Mouse (Mus musculus) layer of hippocampus, adult 9-10 months (tissue): Measurements from ENCODE around the gene Gm20388.
A peak's percentile ranks its signal among the peaks of the same experiment; 100 is the strongest.

Source experiments
- DNase-seq: peaks from one replicate; pipeline ENCODE4 v3.0.0; 2022; ENCODE audit warnings: low spot score

The Gm20388 gene

DNA sequence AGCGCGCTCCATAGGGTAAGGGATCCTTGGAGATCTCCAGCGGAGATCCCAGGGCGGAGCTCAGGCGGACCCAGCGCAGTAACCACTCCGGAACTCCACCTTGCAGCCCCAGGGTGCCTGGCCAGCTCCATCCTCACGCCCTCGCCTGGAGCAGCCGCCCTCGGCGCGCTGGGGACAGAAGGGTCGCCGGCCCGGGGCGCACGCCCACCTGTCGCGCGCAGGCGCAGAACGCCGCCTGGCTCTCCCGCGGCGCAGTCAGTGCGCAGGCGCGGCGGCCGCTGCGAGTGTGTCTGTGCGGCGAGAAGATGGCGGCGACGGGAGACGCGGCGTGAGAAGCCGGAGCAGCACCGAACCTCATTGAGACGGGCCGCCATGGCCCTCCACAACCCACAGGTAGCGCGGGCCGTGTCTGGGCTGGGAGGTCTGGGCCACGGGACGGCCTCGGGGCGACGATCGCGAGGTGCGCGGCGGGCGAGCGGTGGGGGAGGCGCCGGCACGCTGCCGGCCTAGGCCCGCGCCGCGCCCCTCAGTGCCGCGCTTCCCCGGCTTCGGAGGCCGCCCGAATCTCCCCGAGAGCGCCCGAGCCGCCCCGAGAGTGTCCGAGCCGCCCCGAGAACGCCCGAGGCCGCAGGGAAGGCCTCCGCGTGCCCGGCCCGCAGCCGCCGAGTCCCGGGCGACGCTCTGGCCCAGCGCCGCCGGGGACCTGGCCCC lies at the start of gene Gm20388:
Gene Gm20388 (plus strand): TSS at position 295 of the 711 bp plus-strand sequence.
- DNase-seq = peak; percentile 75

DNA sequence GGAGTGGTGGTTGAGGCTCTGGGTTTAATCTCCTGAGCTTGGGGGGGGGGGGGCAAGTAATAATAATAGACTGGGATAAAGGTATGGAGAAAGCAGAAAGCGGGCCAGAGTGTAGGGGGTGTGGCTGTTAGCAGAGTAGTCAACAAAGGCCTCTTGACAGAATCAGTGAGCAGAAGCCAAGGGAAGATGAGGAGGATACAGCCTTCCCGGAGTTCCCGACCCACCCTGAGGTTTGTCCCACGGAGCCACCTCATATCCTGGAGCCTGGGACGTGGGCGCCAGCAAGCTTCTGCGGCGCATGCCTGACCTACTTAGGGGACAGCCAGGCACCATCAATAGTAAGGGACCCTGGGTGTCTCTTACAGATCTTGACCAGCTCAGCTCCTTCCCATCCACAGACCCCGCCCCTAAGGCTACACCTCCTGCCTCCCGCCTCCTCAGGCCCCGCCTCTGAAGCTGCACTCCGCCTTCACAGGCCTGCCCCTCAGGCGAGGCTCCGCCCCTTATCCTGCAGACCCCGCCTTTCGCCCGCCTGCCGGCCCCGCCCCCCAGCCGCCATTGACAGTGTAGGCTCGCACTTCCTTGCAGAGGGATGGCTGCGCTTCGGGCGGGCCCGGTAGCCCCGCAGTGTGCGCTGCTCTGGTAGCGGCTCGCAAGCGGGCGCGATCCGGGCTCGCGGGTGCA lies 48.8 kb upstream of the Gm20388 start, which contains the start of gene Klhl36:
Gene Klhl36 (plus strand): TSS at position 561 of the 684 bp plus-strand sequence.
- DNase-seq = peak; percentile 91

DNA sequence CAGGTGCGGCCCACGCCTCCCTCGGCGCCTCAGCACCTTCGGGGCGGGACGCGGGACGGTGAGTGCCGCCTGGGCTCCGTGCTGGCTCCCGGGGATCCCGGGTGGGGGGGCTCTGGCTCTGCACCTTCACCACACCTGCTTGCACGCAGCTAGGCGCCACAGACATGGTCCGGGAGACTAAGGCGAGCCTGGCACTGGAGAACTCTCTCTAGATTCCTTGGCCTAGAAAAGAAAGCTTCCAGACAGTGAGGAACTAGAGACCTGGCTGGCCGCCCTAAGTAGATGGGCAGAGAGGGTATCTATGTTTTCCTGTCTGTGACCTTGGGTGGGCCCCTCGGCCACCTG lies 48.3 kb upstream of the Gm20388 start:
- no peak for DNase-seq

- DNase-seq = no peak
Measured at GRCm38 (mm10) chr8:119862749-119863148, 47.9 kb upstream of the Gm20388 start.

DNA sequence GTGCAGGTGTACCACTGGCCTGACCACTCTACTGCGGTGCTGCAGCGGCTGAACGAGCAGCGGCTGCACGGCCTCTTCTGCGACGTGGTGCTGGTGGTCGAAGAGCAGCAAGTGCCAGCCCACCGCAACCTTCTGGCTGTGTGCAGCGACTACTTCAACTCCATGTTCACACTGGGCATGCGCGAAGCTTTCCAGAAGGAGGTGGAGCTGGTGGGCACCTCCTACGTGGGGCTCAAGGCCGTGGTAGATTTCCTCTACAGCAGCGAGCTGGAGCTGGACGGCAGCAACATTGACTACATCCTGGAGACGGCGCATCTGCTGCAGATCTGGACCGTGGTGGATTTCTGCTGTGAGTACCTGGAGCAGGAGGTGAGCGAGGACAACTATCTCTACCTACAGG lies 41.0 kb upstream of the Gm20388 start:
- DNase-seq = no peak

- DNase-seq = no peak
Measured at GRCm38 (mm10) chr8:119873181-119873580, 37.5 kb upstream of the Gm20388 start.

GRCm38 (mm10) chr8:119881301-119881700 lies 29.3 kb upstream of the Gm20388 start:
- no peak for DNase-seq

GRCm38 (mm10) chr8:119881917-119882316 lies 28.7 kb upstream of the Gm20388 start:
- no peak for DNase-seq

- DNase-seq = no peak
Measured at GRCm38 (mm10) chr8:119883281-119883680, 27.4 kb upstream of the Gm20388 start.

DNA sequence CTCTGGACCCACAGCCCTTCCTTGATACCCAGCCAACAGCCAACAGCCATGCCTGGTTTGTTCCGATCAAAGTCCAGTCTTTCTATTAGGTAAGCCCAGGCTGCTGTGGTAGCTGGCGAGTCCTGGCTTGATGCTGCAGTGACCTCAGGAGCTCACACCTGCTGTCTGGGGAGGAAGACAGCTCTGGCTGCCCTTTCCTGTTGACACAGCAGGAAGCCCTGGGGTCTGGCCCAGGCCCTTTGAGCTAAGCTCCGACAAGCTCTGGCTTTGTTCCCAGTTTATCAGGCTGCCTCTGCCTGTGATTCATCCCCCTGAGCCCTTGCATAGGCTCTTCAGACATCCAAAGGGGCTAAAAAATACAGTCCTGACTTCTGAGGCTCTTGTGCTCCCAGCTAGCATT lies 25.0 kb upstream of the Gm20388 start:
- no peak for DNase-seq

- DNase-seq = no peak
Measured at GRCm38 (mm10) chr8:119887130-119887529, 23.5 kb upstream of the Gm20388 start.

- no peak for DNase-seq
Measured at GRCm38 (mm10) chr8:119888012-119888411, 22.6 kb upstream of the Gm20388 start.

DNA sequence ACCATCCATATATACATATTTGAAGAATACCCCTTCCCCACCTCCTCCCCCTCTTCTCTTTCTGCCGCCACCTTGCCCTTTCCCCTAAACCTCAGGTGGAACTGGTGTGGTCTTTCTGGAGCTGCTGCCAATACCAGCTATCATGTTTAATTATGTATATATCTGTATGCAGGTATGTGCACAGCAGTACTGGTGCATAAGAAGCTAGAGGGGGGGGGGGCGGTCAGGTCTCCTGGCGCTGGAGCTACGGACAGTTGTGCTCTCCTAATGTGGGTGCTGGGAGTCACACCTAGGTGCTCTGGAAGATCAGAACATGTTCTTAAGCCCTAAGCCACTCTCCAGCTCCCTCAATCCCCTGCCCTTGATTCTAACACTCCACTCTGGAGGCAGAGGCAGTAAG lies 13.6 kb upstream of the Gm20388 start:
- no peak for DNase-seq

- no peak for DNase-seq
Measured at GRCm38 (mm10) chr8:119897933-119898332, 12.7 kb upstream of the Gm20388 start.

GRCm38 (mm10) chr8:119901349-119901748 lies 9.3 kb upstream of the Gm20388 start:
- no peak for DNase-seq

GRCm38 (mm10) chr8:119901952-119902351 lies 8.7 kb upstream of the Gm20388 start:
- DNase-seq = no peak

GRCm38 (mm10) chr8:119904323-119904911 lies 6.2 kb upstream of the Gm20388 start:
- DNase-seq = no peak

DNA sequence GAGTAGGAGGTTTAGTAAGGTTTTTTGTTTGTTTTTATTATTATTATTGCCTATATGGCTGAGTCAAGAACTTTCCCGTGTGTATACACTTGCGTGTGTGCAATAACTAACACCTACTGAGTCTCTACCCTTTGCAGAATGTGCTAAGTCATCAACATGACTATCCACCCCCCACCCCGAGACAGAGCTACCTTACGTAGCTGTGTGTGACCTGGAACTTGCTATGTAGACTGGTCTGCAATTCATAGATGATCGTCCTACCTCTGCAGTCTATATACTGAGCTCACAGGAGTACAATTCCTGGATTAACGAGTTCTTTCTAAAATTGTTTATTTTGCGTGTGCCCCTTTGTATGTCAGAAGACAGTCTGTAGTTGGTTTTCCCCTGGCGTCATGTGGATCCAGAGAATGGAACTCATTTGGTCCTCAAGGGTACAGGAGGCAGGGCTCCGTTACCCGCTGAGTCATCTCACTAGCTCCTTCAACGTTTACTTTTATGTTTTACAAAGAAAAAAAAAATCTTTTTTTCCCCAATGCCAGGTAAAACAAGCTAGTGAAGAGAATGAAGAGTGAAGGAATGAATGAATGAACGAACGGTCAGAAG lies 596 bp upstream of the Gm20388 start, which contains the start of gene Usp10:
Gene Usp10 (plus strand): TSS at position 417 of the 603 bp plus-strand sequence.
- no peak for DNase-seq

DNA sequence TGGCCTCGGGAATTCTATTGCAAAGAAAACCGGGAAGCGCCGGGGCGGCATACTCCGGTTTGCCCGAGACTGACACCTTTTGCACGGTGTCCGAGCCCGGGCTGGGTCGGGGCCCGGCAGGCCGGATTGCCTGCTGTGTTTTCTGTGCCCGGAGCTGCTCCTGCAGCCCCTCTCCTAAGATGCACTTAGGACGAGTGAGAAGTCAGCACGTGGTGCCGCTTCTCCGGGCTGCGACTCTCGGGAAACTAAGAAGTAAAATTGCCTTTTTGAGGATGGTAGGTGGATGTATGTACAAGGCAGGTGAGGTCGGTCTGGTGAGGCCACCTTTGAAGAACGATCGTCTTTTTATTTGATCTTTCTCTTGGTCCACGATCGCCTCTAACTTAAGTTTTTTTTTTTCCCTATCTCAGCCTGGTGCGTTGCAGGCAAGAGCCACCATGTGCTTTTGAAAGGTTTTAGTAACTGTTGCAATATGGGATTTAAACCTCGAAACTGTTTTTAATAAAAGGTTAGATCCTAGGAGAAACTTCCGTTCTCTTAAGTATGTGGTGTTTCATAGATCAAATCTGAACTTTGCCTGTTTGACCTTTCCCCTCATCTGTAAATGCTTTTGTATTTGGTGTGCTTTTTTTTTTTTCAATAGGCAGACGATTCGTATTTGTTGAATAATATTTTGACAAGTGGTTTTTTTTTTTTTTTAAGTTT lies 769 bp downstream of the Gm20388 start:
- DNase-seq = no peak

DNA sequence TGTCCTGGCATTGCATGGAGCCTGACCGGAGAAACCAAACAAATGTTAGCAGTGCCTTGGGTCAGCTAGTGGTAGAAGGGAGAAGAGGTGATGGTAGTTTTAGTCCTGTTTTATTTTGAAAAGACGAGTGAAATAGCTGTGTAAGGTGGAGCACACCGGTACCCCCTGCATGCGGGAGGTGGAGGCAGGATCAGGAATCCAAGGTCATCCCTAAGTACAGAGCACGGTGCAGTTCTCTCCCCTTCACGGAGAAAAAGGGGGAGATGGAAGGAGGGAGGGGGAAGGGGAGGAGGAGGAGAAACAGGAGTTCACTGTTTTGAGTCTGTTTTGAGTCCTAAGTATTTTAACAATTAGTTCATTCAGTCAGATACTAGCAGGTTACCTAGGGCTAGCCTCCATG lies 2.0 kb downstream of the Gm20388 start:
- DNase-seq = no peak

DNA sequence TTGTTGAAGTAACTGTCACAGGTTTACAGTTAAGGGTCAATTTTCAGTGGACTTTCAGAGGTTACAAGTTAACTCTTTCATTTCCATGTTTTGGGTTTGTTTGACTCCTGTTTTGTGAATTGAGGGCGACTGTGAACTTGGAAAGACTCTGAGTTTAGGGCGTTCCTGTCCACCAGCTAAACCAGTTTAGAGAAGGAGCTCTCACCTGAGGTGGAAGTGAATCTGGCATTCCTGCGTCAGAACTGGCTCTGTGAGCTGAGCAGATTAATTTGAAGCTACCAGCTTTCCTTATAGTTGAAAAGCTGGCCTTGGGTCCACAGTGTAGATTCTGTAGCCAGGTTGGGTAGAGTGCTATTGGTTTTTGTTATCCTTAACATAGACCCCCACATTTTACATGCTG lies 2.5 kb downstream of the Gm20388 start:
- DNase-seq = no peak

- no peak for DNase-seq
Measured at GRCm38 (mm10) chr8:119914161-119914560, 3.5 kb downstream of the Gm20388 start.
